Mouse (Mus musculus): Measurements from ENCODE around the gene Dmtf1.
"Not testable (repeated sequence)": the region's sequence is repeated elsewhere in the genome, so short reads cannot be mapped to it uniquely, and the experiment has no call there.

The Dmtf1 gene

GRCm38 (mm10) chr5:9161456-9162041 is at the start of gene Dmtf1:
TSS of gene Dmtf1 (minus strand) at chr5:9161776.
- in situ Hi-C loops (cut with MboI, MseI) = no loop called here

DNA sequence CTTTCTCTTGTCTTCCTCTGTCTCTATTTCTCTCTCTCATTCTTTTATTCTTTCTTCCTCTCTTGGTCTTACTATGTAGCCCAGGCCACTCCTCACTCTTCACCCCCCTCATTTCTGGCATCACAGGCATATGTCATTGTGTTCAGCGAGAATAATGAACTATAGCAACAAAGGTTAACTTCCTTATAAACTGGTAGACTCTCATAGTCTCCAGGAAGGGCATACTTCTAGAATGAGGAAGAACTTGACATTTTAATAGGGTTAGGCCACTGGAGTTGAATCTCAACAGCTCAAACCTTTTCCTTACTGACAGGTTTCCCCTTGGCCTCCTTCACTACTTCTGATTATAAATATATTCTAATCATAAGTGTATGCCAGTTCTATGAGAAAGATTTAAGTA is 24.9 kb upstream of the Dmtf1 start:
- in situ Hi-C loops (cut with MboI, MseI) = loop anchor here (25.0 kb wide), 1 partner anchor 1076 kb away; no protein-coding TSS in a partner anchor

GRCm38 (mm10) chr5:9173295-9173694 is 11.7 kb upstream of the Dmtf1 start:
- in situ Hi-C loops (cut with MboI, MseI) = loop anchor here (10.0 kb wide), 1 partner anchor 252 kb away; no protein-coding TSS in a partner anchor

- in situ Hi-C loops (cut with MboI, MseI) = loop anchor here (10.0 kb wide), 1 partner anchor 255 kb away; no protein-coding TSS in a partner anchor
These were observed 7.9 kb upstream of the Dmtf1 start for GRCm38 (mm10) chr5:9169328-9170005.

- in situ Hi-C loops (cut with MboI, MseI) = no loop called here
These were observed 4.8 kb upstream of the Dmtf1 start for GRCm38 (mm10) chr5:9166366-9166765.

DNA sequence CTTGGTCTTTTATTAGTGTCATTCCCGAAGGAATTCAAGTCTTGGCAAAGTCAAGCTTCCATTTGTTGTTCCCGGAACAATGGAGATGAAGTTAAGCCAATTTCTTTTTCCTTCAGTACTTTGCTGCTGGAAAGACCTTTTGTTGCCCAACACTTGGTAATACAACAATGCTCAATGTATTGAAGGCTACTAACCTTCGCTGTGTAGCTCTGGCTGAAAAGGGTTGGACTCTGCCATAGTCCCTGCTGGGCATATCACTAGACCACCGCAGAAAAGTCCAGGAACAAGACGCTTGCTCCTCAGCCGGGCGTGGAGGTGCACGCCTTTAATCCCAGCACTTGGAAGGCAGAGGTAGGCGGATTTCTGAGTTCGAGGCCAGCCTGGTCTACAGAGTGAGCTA is 3.6 kb upstream of the Dmtf1 start:
- in situ Hi-C loops (cut with MboI, MseI) = not testable (repeated sequence)

GRCm38 (mm10) chr5:9163411-9163810 is 1.8 kb upstream of the Dmtf1 start:
- in situ Hi-C loops (cut with MboI, MseI) = no loop called here

GRCm38 (mm10) chr5:9162088-9162487 is 512 bp upstream of the Dmtf1 start:
- in situ Hi-C loops (cut with MboI, MseI) = no loop called here

- in situ Hi-C loops (cut with MboI, MseI) = no loop called here
These were observed 633 bp downstream of the Dmtf1 start for GRCm38 (mm10) chr5:9160831-9161455.

DNA sequence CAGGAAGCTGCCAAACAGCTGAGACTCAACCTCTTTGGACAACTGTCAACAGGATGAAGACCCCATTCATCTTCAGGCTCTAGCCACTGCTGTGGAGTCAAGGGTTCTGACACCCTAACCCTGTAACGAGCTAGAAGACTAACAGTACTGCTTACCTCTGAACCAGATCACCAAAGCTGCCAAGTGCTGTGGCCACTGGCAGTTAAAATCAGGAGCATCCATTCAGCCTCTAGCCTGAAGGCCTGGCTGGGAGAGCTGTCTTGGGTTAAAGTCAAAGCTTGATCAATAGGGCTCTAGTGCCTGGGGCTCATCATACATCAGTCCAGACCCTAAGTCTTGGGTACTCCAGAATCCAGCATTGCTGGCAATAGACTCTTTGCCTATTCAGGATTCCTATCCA is 4.2 kb downstream of the Dmtf1 start:
- in situ Hi-C loops (cut with MboI, MseI) = no loop called here

DNA sequence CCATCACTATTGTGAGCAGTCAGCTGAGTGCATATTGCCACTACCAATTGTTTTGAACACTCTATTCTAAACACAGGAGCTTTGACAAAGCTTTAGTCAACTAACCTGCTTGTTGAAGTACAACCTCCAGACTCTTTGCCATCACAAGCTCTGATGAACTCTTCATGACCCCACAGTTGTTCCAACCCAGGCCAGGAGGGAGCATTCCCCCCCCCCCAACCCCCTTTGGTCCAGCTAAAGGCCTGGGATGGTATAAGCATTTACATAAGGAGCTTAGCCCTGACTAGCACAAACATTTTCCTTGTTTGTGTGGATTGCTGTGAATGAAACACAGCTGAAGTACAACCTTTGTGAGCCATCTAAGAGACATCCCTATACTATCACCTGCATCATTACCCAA is 4.8 kb downstream of the Dmtf1 start:
- in situ Hi-C loops (cut with MboI, MseI) = no loop called here

DNA sequence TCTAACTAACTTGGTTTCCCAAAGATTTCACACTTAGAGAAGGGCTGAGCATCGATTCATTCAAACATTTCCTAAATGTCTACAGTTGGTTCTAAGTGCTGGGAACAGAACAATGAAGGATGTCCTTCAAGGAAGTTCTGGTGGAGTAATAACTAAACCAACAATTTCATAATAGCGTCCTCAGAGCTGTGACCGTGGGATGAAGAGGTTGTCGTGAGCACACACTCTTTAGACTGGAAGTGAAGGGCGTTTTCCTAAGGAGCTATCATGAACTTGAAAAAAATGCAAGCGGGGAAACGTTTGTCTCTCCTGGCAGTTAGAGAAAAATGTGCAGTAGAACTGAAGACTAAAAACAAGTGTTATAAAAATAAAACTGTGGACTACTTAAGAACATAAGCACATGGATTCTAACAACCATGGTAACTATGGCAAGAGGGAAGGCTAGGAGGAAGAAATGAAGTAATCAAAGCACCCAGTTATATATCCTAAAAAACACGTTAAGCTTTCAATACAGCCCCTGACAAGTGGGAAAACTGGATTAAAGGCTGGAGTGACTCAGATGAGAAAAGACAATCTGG is 12.2 kb downstream of the Dmtf1 start:
- in situ Hi-C loops (cut with MboI, MseI) = loop anchor here (25.0 kb wide), 1 partner anchor 737 kb away; the partner anchor contains the start of genes Dbf4 and Slc25a40

DNA sequence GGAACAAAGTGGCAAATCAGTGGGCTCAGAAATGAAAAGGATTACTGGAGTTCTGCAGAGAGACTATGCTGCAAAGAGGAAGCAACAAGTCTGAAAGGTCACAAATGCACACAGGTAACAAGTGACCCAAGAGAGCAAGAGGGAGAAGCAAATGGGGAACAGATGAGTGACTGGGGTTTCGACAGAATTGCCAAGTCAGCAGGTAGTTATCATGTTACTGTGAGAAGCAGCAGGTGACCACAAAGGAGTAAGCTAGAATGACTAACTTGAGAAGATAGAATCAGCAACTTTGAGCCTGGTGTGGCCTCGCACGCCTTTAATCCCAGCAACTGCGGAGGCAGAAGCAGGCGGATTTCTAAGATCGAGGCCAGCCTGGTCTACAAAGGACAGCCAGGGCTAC is 19.2 kb downstream of the Dmtf1 start:
- in situ Hi-C loops (cut with MboI, MseI) = loop anchor here (25.0 kb wide), 1 partner anchor 730 kb away; the partner anchor contains the start of genes Dbf4 and Slc25a40

DNA sequence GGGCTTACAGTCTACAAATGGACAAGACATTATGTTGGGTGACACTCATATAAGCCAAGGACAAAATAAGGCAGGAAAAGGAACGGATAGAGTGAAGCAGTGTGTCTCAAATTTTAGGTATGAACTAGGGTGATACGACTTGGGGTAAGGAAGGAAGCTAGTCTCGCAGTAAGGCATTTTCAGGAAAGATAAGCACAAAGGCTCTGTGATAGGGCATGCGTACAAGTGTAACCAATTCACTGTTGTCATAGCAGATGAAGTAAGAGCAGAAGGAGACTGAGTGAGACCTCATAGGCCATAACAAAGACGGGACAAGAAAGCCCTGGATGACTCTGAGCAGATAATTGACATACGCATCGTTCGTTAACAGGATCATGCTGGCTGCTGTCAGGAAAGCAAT is 20.9 kb downstream of the Dmtf1 start:
- in situ Hi-C loops (cut with MboI, MseI) = loop anchor here (25.0 kb wide), 1 partner anchor 728 kb away; the partner anchor contains the start of genes Dbf4 and Slc25a40

DNA sequence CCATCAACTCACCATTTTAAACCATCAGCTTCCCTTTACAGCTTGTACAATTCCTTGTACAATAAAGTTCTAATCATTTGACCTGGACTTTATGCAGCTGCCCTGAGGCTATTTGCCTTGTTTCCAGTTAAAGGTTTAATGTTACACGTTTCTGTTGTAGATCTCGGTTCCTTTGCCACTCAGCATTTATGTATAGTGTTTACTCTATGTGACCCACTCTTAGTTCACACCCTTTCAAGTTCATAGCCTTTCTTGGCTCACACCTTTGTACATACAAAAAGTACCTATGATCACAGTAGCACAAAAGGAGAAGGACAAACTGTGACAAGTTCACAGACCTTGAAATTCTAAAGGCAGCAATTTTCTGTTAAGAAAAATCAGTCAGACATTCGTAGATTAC is 26.0 kb downstream of the Dmtf1 start:
- in situ Hi-C loops (cut with MboI, MseI) = loop anchor here (25.0 kb wide), 1 partner anchor 723 kb away; the partner anchor contains the start of genes Dbf4 and Slc25a40

DNA sequence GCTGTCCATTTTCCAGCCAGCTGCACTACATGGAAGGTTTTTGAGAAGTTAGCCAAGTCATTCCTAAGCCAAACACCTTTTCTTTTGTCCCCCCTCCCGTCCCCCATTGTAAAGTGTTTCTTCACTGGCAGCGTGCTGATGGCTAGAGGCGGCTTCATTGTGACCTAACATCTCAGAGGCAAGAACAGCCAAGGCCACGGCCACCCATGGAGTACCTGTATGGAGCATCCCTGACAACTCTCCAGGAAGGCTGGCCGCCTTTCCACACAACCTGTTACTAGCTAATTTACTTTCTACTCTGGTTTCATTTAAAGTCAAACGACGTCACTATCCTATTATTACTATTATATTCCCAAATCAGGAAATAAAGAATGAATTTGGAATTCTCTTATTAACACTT is 29.8 kb downstream of the Dmtf1 start:
- in situ Hi-C loops (cut with MboI, MseI) = loop anchor here (25.0 kb wide), 1 partner anchor 719 kb away; the partner anchor contains the start of genes Dbf4 and Slc25a40

DNA sequence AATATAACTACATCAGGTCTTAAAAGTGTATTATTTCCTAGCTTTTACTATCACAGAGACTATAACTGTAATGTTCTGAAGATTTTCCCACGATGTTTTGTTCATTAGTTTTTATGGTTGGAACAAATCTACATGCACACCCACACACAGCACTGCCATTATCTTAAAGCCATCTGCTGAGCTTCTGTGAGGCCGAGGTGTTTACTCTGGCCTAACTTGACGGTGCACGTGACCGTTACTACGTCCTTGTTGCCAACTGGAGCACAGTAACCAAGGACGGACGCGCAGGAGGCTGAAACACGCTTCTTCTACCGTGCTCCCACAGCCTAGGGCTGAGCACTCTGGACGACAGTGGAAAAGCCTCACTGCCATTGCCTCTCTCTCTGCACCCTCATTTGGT is 33.0 kb downstream of the Dmtf1 start:
- in situ Hi-C loops (cut with MboI, MseI) = loop anchor here (25.0 kb wide), 1 partner anchor 716 kb away; the partner anchor contains the start of genes Dbf4 and Slc25a40

DNA sequence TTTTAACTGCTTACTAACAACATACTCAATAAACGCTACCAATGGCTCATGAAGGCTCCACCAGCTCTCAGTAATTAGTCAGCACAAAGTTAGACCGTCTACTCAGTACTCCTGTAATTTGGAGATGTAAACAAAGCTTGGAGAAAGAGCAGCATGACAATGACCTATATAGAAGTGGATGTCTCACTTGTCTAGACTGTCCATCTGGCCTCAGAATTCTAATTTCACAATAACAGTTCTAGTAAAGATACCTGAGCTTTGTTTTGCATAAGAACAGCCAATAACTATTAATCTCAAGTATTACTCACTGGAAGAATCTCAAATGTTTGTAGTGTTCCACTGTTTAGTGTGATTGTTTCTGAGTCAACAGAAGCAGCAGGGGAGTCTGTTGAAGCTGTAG is 37.4 kb downstream of the Dmtf1 start:
- in situ Hi-C loops (cut with MboI, MseI) = no loop called here

DNA sequence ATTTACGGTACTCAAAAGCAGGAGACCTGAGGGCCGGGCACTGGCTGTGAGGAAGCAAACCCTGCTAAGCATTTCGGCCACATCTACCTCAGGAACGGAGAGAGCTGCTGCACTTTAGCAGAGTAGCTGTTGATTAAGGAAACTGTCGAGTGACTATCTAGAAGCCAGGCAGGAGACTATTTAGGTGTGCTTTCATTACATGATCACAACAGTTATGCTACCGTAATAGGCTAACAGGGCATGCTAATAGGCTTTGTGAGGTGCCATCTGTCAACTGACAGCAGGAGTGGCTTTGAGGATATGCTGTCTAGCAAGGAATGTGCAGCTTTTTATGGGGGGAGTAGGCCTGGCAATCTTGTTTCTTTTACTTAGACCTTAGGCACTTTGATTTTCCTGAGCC is 47.4 kb downstream of the Dmtf1 start:
- in situ Hi-C loops (cut with MboI, MseI) = loop anchor here (5.0 kb wide), 1 partner anchor 47 kb away; no protein-coding TSS in a partner anchor

DNA sequence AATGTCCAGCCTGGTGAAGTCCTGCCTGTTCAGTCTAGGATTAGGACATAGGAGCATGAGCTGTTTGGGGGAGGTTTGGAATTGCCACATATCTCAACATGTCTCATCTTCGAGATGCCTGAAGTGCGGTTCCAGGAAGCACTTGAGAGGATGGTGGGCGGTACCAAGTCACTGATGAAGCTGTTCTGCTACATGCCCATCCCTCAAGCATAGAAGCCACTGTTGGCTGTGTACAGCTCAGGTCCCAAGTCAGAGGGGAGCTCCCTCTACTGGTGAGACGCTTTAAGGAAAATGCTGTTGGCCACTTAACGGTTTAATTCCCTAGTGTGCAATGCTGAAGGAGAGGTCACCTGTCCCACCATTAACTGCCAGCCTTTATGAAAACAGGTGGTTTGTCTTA is 49.8 kb downstream of the Dmtf1 start:
- in situ Hi-C loops (cut with MboI, MseI) = loop anchor here (5.0 kb wide), 1 partner anchor 44 kb away; no protein-coding TSS in a partner anchor

DNA sequence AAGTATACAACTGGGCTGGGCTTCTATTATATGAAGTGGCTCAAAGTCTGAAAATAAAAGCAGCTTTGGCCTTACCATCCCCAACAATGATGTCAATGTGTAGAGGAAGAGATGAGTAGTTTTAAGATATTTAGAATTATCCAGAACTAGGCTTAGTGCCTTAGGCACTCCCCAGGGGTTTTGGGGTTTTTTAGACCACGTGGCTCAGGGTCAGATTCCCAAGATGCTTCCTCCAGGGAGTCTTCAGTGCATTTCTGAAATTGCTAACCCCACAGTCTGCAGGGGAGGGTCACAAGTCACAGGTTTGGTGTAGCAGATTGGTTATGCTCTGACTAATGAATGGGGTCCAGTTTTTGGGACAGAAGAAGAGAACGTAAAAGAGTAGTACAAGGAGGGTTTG is 50.3 kb downstream of the Dmtf1 start:
- in situ Hi-C loops (cut with MboI, MseI) = loop anchor here (5.0 kb wide), 1 partner anchor 44 kb away; no protein-coding TSS in a partner anchor

DNA sequence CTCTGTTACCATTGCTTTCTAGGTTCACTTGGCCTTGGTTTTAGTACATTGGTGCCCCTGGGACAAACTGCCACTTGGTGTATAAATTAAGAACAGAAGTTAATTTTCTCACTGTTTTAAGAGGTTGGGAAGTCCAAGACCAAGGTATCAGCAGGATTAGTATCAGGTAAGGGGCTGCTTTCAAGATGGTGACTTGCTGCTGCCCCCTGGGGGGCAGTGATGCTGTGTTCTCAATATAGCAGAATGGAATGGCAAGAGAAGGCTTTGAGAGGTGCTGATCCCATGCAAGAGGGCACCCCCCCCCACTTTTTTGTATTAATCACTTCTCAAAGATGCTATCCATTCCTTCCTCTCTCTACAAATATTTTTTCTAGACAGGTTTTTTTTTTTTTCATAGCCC is 52.0 kb downstream of the Dmtf1 start:
- in situ Hi-C loops (cut with MboI, MseI) = no loop called here

All from T-helper 2 cell (primary cell).